Mouse (Mus musculus) adrenal gland, adult 8-10 months (tissue): ENCODE measurements around the gene Zmynd8. TPM values are rescaled to one million over a fixed set of nuclear protein-coding genes. Genes with fewer than 3 reads are reported as not detected.

Experiments
- DNase-seq: peaks from one replicate; pipeline ENCODE4 v3.0.0; 2022
- total RNA-seq, 4 experiments: library from RNA; stranded (reverse); gene quantifications; 2 replicates each; pipeline ENCODE4 v1.2.4; 2022

Zmynd8 gene
- 10 to 100 TPM; 51.7 to 94.5 (median 70.6) TPM for total RNA-seq

GRCm38 (mm10) chr2:165898202-165899194, at the start of gene Zmynd8:
Gene Zmynd8 (minus strand): TSS chr2:165899016.
- no peak for DNase-seq

- DNase-seq = no peak
Observed at GRCm38 (mm10) chr2:165948007-165948406, 49.2 kb upstream of the Zmynd8 start.

- no peak for DNase-seq
Observed at GRCm38 (mm10) chr2:165946046-165946564, 47.3 kb upstream of the Zmynd8 start.

- no peak for DNase-seq
Observed at GRCm38 (mm10) chr2:165944576-165945351, 45.9 kb upstream of the Zmynd8 start.

- no peak for DNase-seq
Observed at GRCm38 (mm10) chr2:165943113-165943512, 44.3 kb upstream of the Zmynd8 start.

- peak; percentile 41 for DNase-seq
Observed at GRCm38 (mm10) chr2:165936106-165936505, 37.3 kb upstream of the Zmynd8 start.

- no peak for DNase-seq
Observed at GRCm38 (mm10) chr2:165927705-165928104, 28.9 kb upstream of the Zmynd8 start.

GRCm38 (mm10) chr2:165926191-165926590, 27.4 kb upstream of the Zmynd8 start:
- DNase-seq = no peak

GRCm38 (mm10) chr2:165925144-165925543, 26.3 kb upstream of the Zmynd8 start:
- no peak for DNase-seq

- no peak for DNase-seq
Observed at GRCm38 (mm10) chr2:165924695-165925094, 25.9 kb upstream of the Zmynd8 start.

- no peak for DNase-seq
Observed at GRCm38 (mm10) chr2:165923715-165924114, 24.9 kb upstream of the Zmynd8 start.

- no peak for DNase-seq
Observed at GRCm38 (mm10) chr2:165922994-165923393, 24.2 kb upstream of the Zmynd8 start.

- DNase-seq = no peak
Observed at GRCm38 (mm10) chr2:165922047-165922728, 23.4 kb upstream of the Zmynd8 start.

- peak; percentile 91 for DNase-seq
Observed at GRCm38 (mm10) chr2:165914298-165914697, 15.5 kb upstream of the Zmynd8 start.

- no peak for DNase-seq
Observed at GRCm38 (mm10) chr2:165913073-165913472, 14.3 kb upstream of the Zmynd8 start.

- DNase-seq = no peak
Observed at GRCm38 (mm10) chr2:165909731-165910130, 10.9 kb upstream of the Zmynd8 start.

- no peak for DNase-seq
Observed at GRCm38 (mm10) chr2:165907199-165907598, 8.4 kb upstream of the Zmynd8 start.

GRCm38 (mm10) chr2:165906332-165906945, 7.6 kb upstream of the Zmynd8 start:
- DNase-seq = no peak

- no peak for DNase-seq
Observed at GRCm38 (mm10) chr2:165901127-165901384, 2.2 kb upstream of the Zmynd8 start.

- DNase-seq = no peak
Observed at GRCm38 (mm10) chr2:165900351-165901126, 1.7 kb upstream of the Zmynd8 start.

- DNase-seq = no peak
Observed at GRCm38 (mm10) chr2:165899923-165900322, 1.1 kb upstream of the Zmynd8 start.
